Mouse (Mus musculus): ENCODE measurements around the gene Clca3a2.
"Not testable (repeated sequence)": the region's sequence is repeated elsewhere in the genome, so short reads cannot be mapped to it uniquely, and the experiment has no call there.

The Clca3a2 gene

GRCm38 (mm10) chr3:144747706-144748105, 71.6 kb downstream of the Clca3a2 start:
- DNase-seq (ENCODE audit: low spot score in 2 of 2) = not testable (repeated sequence)

Measured in spleen, postnatal 36 days (tissue).